Mouse (Mus musculus) v-Abl transformed pro-B cells (cell line): Measurements from ENCODE around the gene Fubp1.
"Not testable (repeated sequence)": the region's sequence is repeated elsewhere in the genome, so short reads cannot be mapped to it uniquely, and the experiment has no call there.

ENCODE experiments used
- in situ Hi-C, 2 experiments: fragments of 400-800 bp; cut with MboI; formaldehyde crosslinking; loops; one replicate each; pipeline ENCODE4 v1.15.1; 2025; ENCODE audit not compliant: unreplicated experiment in 2 of 2

Gene Fubp1

DNA sequence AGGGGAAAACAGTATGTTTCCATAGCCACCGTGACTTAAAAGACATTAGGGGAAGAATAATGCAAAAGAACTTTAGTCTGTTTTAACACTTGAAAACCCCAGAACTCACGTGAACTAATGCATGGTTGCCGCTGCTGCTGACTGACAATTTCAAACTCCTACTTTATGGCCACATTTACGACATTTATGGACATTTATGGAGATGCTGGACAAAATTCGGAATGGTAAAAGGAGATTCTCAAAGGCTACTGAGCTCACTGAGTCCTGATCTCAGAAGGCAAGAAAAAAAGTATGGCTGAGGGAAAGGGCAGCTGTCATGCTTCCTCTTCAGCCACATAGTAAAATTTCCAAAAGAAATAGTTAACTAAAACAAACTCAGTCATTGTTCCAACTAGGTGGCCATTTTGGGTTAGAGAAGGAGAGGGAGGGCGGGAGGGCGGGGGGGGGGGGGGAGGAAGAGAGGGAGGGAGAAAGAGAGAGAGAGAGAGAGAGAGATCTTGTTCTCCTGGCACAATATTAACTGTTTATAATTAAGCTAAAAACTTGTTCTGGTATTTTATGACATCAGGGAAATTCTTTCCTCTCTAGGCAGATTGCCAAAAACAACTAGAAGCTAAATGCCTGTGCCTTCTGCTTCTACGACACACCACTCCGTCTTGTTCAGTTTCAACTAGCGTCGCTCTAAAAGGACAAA is 17.8 kb upstream of the Fubp1 start:
- in situ Hi-C loops: no loop called here

DNA sequence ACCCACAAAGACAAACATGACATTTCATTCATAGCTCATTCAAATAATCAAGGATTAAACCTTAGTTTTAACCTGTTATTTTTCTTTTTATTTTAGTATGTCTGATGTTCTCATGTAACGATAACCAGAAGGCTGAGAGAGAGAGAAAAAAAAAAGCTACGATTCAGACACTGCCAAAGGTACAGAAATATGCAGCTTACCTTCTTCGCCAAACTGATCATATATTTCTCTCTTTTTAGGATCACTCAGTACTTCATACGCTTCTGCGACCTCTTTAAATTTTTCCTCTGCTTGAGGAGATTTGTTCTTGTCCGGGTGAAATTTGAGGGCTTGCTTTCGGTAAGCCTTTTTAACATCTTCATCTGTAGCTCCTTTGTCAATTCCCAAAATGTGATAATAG is 17.0 kb upstream of the Fubp1 start:
- in situ Hi-C loops: no loop called here

DNA sequence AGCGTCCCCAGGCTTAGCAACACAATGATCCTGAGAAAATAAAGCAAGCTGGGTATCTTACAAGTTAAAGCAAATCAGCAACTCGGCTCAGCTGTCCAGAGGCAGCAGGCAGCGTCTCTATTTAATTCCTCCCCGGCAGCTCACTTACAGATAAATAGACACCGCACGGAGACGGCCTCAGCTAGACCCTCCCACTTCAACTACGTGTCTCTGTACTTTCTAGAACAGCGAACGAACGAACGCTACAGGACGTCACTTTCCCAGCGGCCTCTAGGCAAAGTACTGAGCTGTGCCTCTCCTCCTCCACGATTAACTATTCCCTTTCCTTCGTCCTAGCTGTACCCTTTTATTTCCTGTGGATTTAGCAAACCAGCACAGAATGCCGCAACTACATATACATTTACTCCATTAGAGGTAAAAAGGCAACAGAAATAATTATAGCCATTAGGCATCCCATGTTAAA is 16.6 kb upstream of the Fubp1 start:
- in situ Hi-C loops: no loop called here

DNA sequence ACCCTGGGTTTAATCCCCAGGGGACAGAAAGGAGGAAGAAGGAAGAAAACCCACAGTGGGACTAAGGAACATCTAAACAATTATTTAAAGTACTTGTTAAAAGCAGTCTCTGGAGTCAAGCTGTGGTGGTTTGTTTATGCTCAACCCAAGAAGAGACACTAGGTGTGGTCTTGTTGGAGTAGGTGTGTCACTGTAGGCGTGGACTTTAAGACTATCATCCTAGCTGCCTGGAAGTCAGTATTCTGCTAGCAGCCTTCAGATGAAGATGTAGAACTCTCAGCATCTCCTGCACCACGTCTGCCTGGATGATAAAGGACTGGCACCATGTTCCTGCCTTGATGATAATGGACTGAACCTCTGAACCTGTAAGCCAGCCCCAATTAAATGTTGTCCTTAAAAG is 13.0 kb upstream of the Fubp1 start:
- in situ Hi-C loops: not testable (repeated sequence)

DNA sequence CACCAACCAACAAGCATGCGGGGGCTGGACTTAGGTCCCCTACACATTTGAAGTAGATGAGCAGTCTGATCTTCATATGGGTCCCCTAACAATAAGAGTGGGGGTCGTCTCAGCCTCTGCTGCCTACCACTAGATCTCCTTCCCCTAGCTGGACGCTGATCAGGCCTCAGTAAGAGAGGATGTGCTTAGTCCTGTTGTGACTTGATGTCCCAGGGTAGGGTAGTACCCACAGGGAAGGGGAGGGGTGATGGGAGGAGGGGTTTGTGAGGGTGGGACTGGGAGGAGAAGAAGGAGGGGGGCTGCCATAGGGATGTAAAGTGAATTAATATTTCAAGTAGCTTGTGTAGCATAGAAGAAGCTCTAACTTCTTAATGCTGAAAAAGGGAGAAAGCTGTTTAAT is 11.1 kb upstream of the Fubp1 start:
- in situ Hi-C loops: no loop called here

DNA sequence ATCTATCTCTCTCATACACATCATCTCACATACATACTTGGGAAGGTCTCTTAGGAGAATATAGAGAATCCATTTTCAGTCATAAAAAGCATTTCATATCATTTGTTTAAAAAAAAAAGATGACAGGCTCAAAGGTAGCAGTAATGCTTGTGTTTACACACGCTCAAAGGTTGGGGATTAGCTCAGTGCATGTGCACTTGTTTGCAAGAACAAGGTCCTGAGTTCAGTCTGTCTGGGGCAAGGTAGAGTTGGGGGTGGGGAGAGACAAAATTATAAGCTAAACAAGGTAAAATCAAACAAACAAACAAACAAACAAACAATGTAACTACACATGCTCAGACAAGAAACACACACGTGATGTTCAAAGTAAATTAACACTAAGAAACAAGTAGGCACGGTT is 9.0 kb upstream of the Fubp1 start:
- in situ Hi-C loops: loop anchor here in 1 of 2 experiments (25.0 kb wide), 1 partner anchor 1736 kb away; the partner anchor contains the start of gene Acadm

DNA sequence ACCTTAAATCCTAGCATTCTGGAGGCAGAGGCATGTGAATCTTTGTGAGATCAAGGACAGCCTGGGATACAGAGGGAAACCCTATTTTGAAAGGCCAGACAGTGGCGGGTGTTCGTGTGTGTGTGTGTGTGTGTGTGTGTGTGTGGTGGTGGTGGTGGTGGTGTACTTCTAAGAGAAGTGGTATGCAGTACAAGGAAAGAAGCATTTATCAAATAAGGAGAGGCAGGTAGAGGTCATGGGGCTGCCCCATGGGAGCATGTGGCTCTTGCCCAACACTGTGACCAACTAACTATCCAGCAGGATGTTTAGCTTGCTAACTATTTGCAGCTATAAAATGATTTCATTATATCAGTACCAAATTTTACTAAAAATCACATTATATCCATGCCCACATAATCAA is 8.6 kb upstream of the Fubp1 start:
- in situ Hi-C loops: loop anchor here in 1 of 2 experiments (25.0 kb wide), 1 partner anchor 1736 kb away; the partner anchor contains the start of gene Acadm

DNA sequence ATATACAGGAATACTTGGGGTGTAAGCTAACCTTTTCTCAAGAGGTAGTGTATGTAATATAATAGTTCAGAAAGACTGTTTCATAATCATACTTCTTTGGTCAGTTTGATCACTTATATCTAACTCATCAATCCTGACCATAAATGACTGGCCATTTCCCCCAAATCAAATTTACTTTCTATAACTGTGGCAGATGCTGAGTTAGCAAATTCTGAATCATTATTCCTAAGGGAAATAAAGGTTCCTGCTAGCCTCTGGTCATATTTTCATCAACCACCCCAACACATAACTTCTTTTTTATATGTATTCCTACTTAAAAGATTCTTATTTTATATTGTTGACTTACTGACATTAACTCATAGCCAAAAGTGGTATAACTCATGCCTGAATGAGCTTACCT is 7.3 kb upstream of the Fubp1 start:
- in situ Hi-C loops: loop anchor here in 1 of 2 experiments (25.0 kb wide), 1 partner anchor 1734 kb away; the partner anchor contains the start of gene Acadm

DNA sequence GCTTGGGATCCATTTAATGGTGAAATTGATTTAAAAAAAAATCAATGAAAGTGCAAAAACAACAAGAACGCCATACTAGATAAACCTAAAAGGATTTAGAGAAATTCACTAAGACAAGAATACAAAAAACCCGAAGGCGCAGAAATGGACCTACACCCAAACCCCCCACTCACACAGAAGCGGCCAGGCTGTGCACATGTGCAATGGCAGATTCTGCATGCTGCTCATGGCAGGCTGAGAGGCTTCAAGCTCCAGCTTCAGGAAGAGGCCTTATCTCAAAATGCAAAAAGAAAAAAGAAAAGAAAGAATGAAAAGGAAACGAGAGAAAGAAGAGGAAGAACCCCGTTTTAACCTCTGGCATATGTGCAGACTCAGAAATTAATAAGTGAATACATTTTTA is 6.8 kb upstream of the Fubp1 start:
- in situ Hi-C loops: loop anchor here in 1 of 2 experiments (25.0 kb wide), 1 partner anchor 1734 kb away; the partner anchor contains the start of gene Acadm

DNA sequence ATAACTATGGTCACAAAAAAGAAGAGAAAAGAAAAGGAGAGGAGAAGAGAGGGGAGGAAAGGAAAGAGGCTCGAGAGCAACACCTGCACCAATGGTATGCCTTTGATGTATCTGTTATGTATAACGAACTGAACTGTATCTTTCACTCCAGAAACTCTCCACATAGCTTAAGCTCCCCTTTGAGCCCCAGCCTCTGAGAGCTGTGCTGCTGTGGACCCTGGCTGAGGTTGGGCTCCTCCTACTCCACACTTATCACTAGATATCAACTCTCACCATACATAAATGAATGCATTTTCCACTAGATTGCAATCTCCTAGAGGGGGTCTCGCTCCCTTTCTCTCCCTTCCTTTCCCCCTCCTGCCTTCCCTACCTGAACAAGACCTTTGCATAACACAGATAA is 6.2 kb upstream of the Fubp1 start:
- in situ Hi-C loops: loop anchor here in 1 of 2 experiments (25.0 kb wide), 1 partner anchor 1733 kb away; the partner anchor contains the start of gene Acadm

DNA sequence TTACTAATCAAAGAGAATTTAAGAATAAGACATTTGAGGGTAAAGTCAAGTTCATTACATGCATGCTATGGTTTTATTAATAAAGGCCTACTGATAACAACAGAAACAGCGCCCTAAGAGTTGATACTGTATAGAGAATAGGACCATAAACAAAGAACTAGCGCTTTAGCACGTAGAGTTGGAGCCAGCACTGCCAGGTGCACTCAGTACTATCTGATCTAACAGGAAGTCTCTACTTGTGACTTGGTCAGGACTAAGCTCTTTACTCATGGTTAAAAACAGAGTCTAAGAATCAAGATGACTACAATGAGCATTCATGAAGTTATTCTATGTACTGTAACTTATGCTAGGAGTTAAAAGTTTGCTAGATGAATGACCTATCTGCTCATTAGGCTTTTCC is 5.6 kb upstream of the Fubp1 start:
- in situ Hi-C loops: loop anchor here in 1 of 2 experiments (25.0 kb wide), 1 partner anchor 1733 kb away; the partner anchor contains the start of gene Acadm

DNA sequence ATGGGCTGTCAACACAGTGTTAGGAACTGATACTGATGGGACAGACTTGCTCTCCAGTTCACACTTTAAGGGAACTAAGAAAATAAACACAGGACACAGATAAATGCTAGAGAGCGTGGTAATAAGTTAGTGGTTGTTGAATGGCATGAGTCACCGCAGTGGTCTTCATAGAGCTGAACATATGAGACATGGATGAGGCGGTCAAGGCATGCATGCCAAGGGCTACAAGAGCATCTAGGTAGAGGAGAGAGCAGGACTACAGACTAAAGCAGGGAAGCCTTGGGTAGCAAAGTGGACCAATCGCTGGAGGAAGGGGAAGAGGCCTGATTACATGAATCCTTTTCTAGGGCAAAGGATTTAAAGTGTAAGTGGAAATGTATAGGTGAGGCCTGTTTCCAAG is 3.1 kb upstream of the Fubp1 start:
- in situ Hi-C loops: loop anchor here in 1 of 2 experiments (25.0 kb wide), 1 partner anchor 1730 kb away; the partner anchor contains the start of gene Acadm

DNA sequence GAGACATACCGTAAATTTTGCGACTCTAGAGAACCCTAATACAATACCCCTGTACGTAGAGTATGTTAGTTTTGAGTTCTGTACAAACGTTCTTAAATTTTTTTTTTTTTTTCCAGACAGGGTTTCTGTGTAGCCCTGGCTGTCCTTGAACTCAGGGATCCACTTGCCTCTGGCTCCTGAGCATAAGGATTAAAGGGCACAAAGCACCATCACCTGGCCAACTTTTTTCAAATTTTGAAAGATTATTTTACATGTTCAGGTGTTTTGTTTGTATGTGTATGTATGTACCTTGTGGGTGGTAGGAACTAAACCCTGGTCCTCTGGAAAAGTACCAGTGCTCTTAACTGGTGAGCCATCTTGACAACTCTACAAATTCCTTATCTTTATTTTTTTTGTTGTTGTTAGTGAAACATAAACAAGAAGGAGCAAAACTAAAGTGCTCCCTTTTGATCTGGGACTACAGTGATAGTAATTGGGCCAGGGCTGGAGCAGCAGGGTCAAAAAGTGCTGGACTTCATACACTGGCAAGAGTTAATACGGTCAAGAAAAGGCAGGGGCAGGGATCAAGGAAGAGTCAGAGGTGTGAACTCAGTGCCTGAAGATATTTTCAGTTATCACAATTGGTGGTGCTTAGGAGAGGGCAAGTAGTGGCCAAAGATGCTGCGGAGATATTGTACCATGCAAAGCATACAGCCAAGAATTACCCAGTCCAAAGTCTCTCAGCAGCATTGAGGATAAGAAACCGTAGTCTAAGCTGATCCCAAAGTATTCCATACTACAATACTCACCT is 1.9 kb upstream of the Fubp1 start:
- in situ Hi-C loops: loop anchor here in 1 of 2 experiments (25.0 kb wide), 1 partner anchor 1729 kb away; the partner anchor contains the start of gene Acadm

DNA sequence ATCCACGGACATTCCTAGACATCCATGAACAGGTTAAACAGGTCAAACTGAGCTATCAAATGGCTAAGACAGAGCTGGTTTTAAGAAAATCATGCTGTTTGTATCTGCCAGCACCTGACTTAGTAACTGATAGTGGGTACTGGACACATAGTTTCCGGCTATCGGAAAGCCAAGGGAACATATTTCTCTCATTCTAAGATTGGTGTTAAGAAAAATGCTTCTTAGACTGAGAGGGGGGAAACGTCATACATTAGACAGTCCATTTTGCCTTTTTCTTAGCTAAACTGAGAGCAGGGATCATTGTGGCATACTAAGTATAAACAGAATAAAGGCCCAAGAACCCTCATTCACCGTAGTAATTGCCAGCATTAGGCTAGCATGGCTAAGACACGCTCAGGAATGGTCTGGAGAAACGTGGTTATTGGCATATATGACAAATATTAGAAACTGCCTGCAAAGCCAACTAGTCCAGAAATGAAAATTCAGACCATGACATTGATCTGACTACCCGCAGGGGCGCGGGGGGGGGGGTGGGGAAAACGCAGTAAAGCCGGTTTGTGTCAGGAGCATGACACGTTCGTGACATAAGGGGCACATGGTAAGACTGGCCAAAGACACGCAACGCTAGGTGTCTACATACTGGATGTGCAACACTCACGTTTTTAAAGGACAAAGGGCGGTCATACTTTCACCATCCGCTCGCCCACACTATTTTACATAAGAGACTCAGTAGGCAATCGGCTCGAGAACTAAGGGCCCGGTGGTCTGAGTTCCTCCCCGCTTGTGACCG is 850 bp upstream of the Fubp1 start:
- in situ Hi-C loops: loop anchor here in 1 of 2 experiments (25.0 kb wide), 1 partner anchor 1728 kb away; the partner anchor contains the start of gene Acadm

DNA sequence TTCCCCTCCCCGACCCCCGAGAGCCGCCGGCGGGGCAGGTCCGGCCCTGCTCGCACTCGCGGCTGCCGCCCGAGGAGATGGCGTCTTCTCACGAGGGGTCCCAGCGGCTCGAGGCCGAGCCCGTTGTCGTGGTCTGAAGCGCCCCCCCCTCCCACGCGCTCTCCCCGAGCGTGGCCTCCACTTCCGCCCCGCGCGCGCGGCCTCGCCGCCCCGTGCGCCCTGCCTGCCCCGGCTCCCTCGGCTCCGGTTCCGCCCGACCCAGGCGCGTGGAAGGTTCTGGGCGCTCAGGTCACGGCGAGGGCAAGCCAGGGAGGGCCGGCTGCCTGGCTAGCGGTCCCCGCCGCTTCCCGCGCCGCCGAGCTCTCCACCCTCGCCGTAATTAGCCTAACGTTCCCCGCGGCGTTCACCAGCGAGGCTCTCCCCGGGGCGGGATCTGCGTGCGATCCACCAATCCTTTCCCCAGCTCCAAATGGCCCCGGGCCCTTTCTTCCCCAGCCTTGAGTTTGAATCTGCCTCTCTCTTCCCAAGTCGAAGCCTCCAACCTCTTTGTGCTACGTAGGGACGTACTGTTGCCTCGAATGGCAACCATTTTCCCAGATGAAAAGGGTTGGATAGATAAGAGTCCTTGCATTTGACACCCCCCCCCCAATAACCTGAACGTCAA is 638 bp downstream of the Fubp1 start:
- in situ Hi-C loops: loop anchor here in 1 of 2 experiments (25.0 kb wide), 1 partner anchor 1726 kb away; the partner anchor contains the start of gene Acadm

DNA sequence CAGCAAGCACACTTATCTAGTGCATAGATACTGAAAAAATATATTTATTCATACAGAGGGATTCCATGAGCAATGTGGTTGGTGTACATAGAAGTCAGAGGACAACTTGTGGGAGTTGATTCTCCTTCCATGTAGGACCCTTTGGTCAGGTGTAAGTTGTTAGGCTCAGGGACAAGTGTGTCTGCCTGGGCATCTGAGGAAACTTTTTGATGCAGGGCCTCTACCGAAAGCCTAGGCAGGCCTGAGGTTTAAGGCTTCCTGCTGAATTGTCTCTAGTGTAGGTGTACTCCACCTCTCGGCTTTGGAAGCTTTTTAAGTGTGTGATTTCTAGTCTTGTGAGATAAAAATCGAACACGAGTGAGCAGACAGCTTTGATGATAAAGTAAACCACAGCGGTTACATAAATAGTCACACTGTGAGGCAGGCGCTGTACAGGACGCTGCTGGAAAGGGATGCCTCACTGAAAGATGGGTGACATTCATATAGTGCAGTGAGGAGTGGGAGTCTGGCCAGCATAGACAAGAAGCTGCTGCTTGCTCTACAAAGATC is 1.6 kb downstream of the Fubp1 start:
- in situ Hi-C loops: loop anchor here in 1 of 2 experiments (25.0 kb wide), 1 partner anchor 1725 kb away; the partner anchor contains the start of gene Acadm

DNA sequence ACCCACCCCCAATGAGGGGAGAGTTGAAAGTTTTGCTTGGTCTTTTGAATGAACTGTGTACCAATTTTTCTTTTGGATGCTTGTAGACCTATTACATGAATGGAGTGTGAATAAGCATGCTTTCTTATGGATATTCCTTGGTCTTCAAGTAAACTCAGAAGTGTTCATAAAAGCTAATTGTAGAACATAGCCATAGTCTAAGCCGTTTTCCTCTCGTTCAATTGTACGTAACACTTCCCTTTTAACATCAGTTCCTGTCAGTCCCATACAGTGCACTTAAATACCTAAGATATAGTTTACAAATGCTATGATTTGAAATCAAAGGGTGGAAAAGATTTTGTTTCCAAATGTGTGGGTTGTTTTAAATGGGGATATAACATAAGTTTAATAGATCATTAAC is 3.2 kb downstream of the Fubp1 start:
- in situ Hi-C loops: loop anchor here in 1 of 2 experiments (25.0 kb wide), 1 partner anchor 1724 kb away; the partner anchor contains the start of gene Acadm

DNA sequence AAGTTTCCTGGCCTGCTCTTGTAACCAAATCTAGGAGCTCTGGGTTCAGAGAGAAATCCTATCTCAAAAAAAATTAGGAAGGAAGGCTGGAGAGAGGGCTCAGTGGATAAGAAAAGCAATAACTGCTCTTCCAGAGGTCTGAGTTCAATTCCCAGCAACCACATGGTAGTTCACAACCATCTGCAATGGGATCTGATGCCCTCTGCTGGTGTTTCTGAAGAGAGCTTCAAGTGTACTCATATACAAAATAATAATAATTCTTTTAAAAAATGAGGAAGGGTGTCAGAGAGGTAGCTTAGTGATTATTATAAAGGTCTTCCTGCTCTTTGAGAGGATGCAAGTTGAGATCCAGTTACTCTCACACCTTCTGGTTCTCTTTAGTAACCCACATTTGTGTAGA is 14.7 kb downstream of the Fubp1 start:
- in situ Hi-C loops: loop anchor here (10.0 to 25.0 kb wide), 4 partner anchors 113 to 1712 kb away; partner anchors contain the start of genes Acadm (in 1 of the 2), Msh4 (in 1 of the 2) and Rabggtb (in 1 of the 2)

DNA sequence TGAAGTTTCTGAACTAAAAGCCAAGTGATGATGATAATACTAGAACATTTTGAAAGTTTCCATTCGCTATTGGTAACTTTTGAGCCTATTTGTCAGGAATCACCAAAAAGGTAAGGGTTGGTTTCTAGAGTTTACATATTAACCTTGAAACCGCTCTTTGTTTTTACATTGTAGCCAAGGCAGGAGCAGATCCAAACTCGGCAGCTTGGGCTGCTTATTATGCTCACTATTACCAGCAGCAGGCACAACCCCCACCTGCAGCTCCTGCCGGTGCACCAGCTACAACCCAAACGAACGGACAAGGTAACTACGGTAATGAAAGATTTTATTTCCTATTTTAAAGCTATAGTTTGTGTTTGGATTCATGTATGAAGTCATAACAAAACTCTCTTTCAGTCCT is 15.7 kb downstream of the Fubp1 start:
- in situ Hi-C loops: loop anchor here (10.0 to 25.0 kb wide), 3 partner anchors 114 to 1686 kb away; partner anchors contain the start of genes Msh4 (in 1 of the 2) and Rabggtb (in 1 of the 2)
